Mouse (Mus musculus) monocyte, adult 5-6 weeks (primary cell): ENCODE data around the gene Hist1h2bk. TPM values are rescaled to one million over a fixed set of nuclear protein-coding genes. Genes with fewer than 3 reads are reported as not detected.

Source experiments
- ATAC-seq: fragments of 153-309, 156-312 bp; replicated peaks from 2 replicates; pipeline ENCODE4 v1.8.0; 2017; ENCODE audit warnings: mild to moderate bottlenecking; ENCODE audit not compliant: low TSS enrichment, insufficient number of reproducible peaks, severe bottlenecking, poor library complexity, low FRiP score
- total RNA-seq: library from RNA; stranded (forward); fragments of 200-1000, 200-491, 200-594 nt; gene quantifications from 3 replicates; pipeline ENCODE4 v1.2.3, GENCODE M21; 2017

Gene Hist1h2bk
- total RNA-seq, 1 experiment from 2014 or later = 6.8 TPM

DNA sequence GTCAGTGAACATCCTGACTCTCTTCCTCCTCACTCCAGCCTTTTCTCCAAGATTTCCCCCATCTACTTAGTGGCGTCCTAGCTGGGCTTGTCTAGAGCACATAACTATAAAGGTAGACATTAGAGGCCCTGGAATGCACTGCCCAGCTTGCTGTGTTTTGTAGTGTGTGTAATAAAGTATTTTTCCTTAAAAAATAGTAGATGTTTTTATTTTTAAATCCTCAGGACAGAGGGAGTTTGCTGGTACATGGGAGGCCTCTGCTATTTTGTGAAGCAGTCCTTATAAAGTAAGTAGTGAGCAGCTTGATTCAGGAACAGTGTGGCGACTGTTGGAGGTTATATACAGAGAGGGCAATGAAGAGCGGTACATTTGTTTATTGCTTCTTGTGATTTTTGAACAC lies 27.0 kb upstream of the Hist1h2bk start:
- no peak for ATAC-seq

DNA sequence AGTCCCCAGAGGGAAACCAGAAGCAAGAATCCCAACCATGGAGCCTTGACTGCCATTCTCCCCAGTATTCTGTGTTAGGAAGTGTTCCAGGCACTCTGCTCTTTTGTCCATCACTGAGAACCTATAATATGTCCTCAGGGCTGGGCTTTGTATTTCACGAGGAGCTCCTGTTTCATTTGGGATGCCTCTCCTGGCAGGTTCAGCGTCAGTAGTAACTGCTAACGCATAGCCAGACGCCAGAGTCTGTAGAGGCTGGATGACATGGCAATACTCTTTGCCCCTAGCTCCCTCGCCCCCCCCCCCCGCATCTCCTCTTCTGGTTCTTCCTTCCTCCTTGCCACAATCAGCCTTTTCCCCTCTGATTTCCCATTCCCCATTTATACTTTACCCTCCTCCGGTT lies 26.0 kb upstream of the Hist1h2bk start, which contains the start of gene Prss16:
TSS of gene Prss16 (minus strand) at position 101 of the 400 bp plus-strand sequence.
- no peak for ATAC-seq

- ATAC-seq = no peak
Measured at GRCm38 (mm10) chr13:22013716-22014115, 22.0 kb upstream of the Hist1h2bk start.

DNA sequence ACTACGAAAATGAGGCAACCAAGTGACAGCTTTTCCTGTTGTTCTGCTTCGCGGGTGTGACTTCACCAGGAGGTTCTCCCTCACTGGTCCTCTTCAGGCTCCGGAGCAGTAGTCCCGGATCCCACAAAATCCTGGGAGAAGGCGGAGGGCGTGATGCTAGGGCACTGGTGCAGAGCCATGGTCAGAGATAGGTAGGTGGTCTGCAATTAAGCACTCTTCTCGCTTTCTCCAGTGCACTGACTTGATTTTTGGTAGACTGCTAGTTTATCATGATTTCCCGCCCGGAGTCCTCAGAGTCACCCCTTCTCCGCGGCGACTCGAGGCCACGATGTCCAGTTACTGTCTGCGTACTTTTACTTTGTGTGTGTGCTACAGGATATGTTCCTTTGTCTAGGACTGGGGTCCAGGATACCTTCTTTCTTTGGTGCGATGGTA lies 21.2 kb upstream of the Hist1h2bk start:
- ATAC-seq = no peak

DNA sequence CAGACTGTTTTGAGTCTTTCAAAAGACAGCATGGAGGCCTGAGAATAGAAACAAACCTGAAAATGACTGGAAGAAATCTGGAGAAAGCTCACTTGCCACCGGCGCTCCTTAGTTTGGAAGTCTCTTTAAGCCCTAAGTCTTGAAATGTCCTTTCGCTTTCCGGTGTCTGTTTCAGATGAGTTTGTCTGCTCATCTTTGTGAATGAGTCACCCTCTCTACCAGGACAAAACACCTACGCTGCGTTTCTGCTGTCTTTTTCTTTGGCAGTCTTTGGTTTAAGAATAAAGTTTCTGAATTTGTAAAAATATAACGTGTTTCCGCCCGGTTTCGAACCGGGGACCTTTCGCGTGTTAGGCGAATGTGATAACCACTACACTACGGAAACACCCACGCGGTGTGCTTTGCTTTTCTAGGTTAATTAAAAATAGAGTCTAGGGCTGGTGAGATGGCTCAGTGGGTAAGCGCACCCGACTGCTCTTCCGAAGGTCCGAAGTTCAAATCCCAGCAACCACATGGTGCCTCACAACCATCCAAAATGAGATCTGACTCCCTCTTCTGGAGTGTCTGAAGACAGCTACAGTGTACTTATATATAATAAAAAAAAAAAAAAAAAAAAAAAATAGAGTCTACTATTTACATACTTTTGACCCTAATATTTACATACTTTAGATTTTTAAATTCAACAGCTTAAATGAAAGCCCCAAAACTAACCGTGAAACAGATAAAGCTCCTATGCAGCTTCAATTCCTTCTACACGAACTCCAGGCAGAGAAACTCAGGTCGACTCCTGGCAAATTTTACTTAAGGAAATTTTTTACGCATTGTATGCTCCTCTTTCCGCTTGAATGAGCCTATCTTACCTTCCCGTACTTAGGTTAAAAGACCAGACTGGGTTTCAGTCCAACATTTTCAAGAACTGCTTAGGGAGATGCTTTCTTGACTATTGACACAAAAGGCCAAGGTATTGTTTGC lies 19.9 kb upstream of the Hist1h2bk start:
- ATAC-seq = peak; percentile 84

GRCm38 (mm10) chr13:22019934-22020835 lies 15.5 kb upstream of the Hist1h2bk start:
- no peak for ATAC-seq

DNA sequence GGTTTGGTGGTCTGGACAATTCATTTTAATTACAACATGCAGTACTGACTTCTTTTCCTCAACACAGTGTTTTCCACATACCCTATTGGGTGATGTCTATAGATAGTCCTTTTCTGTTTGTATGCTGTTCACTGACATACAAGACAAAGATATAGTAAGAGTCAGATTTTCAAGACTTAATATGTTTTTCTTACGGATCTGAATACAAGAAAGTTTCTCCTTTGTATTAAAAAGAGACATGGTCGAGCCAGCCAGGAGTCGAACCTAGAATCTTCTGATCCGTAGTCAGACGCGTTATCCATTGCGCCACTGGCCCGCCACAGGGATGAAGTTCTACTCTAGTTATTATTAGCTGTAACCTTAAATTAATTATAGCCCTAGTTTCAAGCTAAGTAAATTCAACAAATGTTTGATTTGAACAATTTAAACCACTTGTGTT lies 14.8 kb upstream of the Hist1h2bk start:
- 0 out of 2 replicates have a peak, but pooled peaks have one; percentile 33 for ATAC-seq

DNA sequence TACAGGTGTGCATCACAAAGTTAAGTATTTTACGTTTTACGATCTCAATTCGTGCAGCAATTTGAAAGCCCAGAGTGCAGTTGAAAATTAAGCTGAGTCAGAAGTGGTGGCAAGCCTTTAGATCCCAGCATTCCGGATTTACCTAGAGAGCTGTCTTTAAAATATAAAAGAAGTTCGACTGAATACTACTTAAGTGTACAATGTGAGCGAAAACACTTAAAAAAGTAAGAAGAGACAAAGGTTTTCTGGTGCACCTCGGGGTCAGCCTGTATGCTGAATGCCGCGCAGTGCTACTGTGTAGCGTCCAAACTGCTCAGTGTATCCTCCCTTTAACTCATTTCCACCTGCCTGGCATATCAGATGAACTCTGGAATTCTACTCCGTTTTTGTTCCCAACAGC lies 14.1 kb upstream of the Hist1h2bk start:
- no peak for ATAC-seq

DNA sequence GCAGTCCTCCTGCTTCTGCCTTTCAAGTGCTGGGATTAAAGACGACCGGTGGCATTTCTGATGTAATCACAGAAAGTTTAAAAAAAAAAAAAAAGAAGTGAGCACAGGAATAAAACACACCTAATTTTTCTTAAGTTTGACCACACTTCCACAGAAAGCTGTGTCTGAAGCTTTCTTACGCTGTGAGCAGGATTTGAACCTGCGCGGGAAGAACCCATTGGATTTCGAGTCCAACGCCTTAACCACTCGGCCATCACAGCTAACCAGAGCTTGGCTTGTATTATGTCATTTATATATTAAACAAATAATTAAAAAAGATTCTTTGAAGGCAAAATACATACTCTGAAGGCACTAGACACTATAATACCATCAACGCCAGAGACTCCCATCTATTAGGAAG lies 13.4 kb upstream of the Hist1h2bk start:
- peak; percentile 78 for ATAC-seq

DNA sequence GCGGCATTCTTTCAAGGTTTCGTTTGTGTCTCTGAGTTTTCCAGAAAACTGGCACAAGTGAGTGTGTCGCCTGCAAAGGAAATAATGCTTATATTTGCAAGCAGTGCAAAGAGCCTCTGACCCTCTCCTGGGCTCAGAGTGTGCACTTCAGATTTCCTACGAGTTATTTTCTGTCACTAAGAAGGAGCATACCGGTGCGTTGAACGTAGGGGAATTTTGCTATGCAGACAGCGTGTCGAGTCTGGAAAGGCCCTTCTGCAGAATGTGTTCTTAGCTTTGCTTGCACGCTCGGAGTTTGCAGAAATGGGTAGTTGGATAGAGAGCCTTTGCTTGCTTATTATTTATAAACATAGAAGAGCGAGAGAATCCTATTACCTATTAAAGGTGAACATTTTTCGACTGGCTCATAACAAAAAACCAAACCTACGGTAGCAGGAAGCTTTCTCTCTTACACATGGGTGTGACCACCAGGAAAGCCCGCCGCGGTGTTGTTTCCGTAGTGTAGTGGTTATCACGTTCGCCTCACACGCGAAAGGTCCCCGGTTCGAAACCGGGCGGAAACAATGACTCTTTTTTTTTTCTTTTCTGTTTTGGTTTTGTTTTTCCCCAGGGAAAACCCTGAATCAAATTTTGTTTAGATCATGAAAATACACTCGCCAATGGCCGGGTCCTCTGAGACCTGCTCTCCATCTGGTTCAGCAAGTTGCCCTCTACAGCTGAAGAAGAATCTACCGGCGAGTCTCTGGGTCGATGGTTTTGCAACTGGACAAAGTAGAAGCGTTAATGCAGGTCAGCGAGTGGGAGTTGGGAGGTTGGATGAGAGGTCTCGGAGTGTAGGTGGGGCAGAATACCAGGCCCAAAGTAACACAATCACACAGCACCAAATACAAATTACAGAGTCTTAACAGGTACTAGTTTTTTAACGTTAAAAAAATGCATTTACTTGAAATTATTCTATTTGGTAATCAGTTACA lies 9.3 kb upstream of the Hist1h2bk start:
- no peak; the same call in 1 of the 2 replicates for ATAC-seq

- peak; percentile 89 for ATAC-seq
Measured at GRCm38 (mm10) chr13:22028673-22029460, 6.8 kb upstream of the Hist1h2bk start.

DNA sequence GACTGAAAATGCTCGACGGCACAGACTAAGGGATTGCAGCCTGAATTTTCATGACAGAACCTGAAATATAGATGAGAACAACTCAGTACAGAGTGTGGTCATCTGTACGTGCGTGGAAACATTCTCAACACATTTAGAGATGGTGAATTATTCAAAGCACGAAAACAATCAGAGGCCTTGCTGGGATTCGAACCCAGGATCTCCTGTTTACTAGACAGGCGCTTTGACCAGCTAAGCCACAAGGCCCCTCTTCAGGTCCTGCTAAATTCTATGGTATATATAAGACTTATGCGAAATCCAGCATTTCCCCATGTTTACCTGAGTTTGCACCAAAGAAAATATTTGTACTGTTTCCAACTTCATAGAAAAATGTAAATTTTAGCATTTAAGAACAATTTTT lies 5.7 kb upstream of the Hist1h2bk start:
- ATAC-seq = no peak

DNA sequence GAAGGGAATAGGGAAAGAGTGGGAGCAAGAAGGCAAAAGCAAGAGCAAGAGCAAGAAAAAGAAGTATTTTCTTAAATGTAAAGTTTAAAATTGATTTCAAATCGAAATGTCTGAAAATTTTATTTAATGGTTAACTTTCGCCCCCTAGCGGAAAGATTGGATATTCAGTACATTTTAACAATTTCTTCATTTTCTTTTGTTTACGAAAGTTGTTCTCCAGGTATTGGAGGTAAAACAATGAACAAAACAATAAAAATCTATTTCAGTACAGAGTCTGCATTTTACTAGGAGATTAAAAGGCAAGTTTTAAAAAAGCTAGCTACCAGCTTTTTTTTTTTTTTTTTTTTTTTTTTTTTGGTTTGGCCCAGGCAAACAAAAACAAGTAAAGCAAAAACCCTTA lies 5.2 kb upstream of the Hist1h2bk start:
- no peak for ATAC-seq

GRCm38 (mm10) chr13:22033741-22034442 lies 1.8 kb upstream of the Hist1h2bk start:
- no peak for ATAC-seq

DNA sequence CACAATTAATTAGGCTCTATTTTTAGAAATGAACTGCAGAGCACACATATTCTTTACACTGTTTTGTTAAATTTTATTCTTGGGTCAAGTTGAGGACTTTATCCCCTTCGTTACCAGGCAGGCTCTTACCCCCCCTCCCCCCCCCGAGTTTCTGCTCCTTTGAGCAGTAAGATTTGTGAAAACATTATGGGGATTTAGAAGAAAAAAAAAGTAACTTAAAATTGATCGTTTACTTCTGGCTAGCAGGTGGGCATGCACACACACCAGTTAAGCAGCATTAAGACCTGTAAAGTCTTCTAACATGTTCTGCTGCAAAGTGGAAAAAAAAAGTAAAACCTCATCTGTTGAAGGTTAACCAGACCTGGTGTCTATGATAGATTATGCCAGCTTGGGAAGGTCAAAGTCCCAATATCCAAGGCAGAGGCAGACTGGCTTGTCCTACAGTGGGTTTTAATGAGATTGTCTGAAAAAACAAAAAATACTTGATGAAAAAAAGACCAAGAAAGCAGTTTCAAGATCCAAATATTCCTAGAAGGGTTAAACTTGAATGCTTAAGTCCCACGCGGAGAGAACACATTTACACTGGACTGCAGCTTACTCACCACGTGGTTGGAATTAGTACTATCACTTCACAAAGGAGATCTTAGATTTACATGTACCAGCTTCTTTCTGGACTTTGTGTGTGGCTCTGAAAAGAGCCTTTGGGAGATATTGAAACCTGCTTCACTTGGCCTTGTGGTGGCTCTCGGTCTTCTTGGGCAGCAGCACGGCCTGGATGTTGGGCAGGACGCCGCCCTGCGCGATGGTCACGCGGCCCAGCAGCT lies 1.0 kb upstream of the Hist1h2bk start:
- ATAC-seq = no peak
